Mouse (Mus musculus) lung, adult 2 months (tissue): ENCODE data around the gene Otub1. TPM values are rescaled to one million over a fixed set of nuclear protein-coding genes. Genes with fewer than 3 reads are reported as not detected.

Experiments
- DNase-seq: peaks from one replicate; pipeline ENCODE4 v3.0.0; 2022
- H3K4me1 ChIP-seq: fragments of 200-500 bp; 2 replicates; pipeline ENCODE4 v1.6.1; 2011; ENCODE audit warnings: low read length; ENCODE audit not compliant: control insufficient read depth, insufficient read depth
- H3K4me3 ChIP-seq: fragments of 200-500 bp; replicated peaks from 2 replicates; pipeline ENCODE3; 2011; ENCODE audit warnings: low read depth, mild to moderate bottlenecking, control low read depth, low read length; ENCODE audit errors: extremely low read depth
- CTCF ChIP-seq: fragments of 200-500 bp; IDR thresholded peaks from 2 replicates; pipeline ENCODE4 v1.5.1; 2011; ENCODE audit warnings: mild to moderate bottlenecking, low read length, control low read depth; ENCODE audit not compliant: insufficient read depth
- POLR2A ChIP-seq: fragments of 200-500 bp; IDR thresholded peaks from 2 replicates; pipeline ENCODE4 v1.6.1; 2011; ENCODE audit warnings: low read depth, mild to moderate bottlenecking, control low read depth, low read length, borderline replicate concordance; ENCODE audit errors: extremely low read depth
- WGBS: fragments of 180-500 bp; shearing (Covaris S2); methylation state at CpG from one replicate; pipeline ENCODE4 v1.1.7; 2018; 5-methylcytosine and 5-hydroxymethylcytosine counted together
- polyA plus RNA-seq: library from polyadenylated mRNA; depleted of rRNA; stranded (reverse); fragments of >200 nt; gene quantifications from 2 replicates; pipeline ENCODE4 v1.2.3, GENCODE M21; 2012

Otub1 gene
- polyA plus RNA-seq, 1 experiment = 82.0 TPM

GRCm38 (mm10) chr19:7170916-7171315, 35.2 kb downstream of the Otub1 start:
- TF ChIP-seq POLR2A = no peak
- TF ChIP-seq CTCF = no peak
- no peak for DNase-seq
- Histone ChIP-seq H3K4me1 (no peaks in the 10 kb centered on the region), H3K4me3 (no peak overlapping the region)
- 80% methylated on average over 6 of the region's 6 CpGs for WGBS

- WGBS = 54% methylated on average over 2 of the region's 2 CpGs
- no peaks in the 10 kb centered on the region for H3K4me1 ChIP-seq
- DNase-seq = no peak
- H3K4me3 ChIP-seq = no peak overlapping the region
- TF ChIP-seq POLR2A = no peak
- TF ChIP-seq CTCF = no peak
These were observed 37.7 kb downstream of the Otub1 start for GRCm38 (mm10) chr19:7168423-7168822.

GRCm38 (mm10) chr19:7166767-7167166, 39.3 kb downstream of the Otub1 start:
- TF ChIP-seq POLR2A (no peak), CTCF (no peak)
- DNase-seq = no peak
- Histone ChIP-seq H3K4me1 (no peaks in the 10 kb centered on the region), H3K4me3 (no peak overlapping the region)
- WGBS = 22% methylated on average over 6 of the region's 6 CpGs

GRCm38 (mm10) chr19:7166200-7166711, 39.9 kb downstream of the Otub1 start:
- DNase-seq = no peak
- no peak overlapping the region for H3K4me3 ChIP-seq
- TF ChIP-seq POLR2A = no peak
- TF ChIP-seq CTCF = no peak
- no peaks in the 10 kb centered on the region for H3K4me1 ChIP-seq
- WGBS = 6% methylated on average over 15 of the region's 15 CpGs

- TF ChIP-seq CTCF = no peak
- no peak for TF ChIP-seq POLR2A
- no peaks in the 10 kb centered on the region for H3K4me1 ChIP-seq
- DNase-seq = no peak
- no peak overlapping the region for H3K4me3 ChIP-seq
- WGBS = under 1% methylated on average over 70 of the region's 105 CpGs
These were observed 40.5 kb downstream of the Otub1 start for GRCm38 (mm10) chr19:7165509-7166199.

GRCm38 (mm10) chr19:7164820-7165323, 41.2 kb downstream of the Otub1 start:
- H3K4me3 ChIP-seq = no peak overlapping the region
- 3% methylated on average over 35 of the region's 35 CpGs for WGBS
- TF ChIP-seq CTCF = no peak
- TF ChIP-seq POLR2A = no peak
- no peaks in the 10 kb centered on the region for H3K4me1 ChIP-seq
- no peak for DNase-seq

- TF ChIP-seq CTCF (no peak), POLR2A (no peak)
- DNase-seq = no peak
- no peaks in the 10 kb centered on the region for H3K4me1 ChIP-seq
- 16% methylated on average over 6 of the region's 6 CpGs for WGBS
- no peak overlapping the region for H3K4me3 ChIP-seq
These were observed 41.9 kb downstream of the Otub1 start for GRCm38 (mm10) chr19:7164238-7164637.

- no peak for DNase-seq
- H3K4me1 ChIP-seq = no peaks in the 10 kb centered on the region
- 83% methylated on average over 3 of the region's 3 CpGs for WGBS
- TF ChIP-seq CTCF (no peak), POLR2A (no peak)
- no peak overlapping the region for H3K4me3 ChIP-seq
These were observed 45.1 kb downstream of the Otub1 start for GRCm38 (mm10) chr19:7161064-7161463.

- H3K4me3 ChIP-seq = no peak overlapping the region
- DNase-seq = no peak
- TF ChIP-seq CTCF (peak; percentile 47), POLR2A (no peak)
- no peaks in the 10 kb centered on the region for H3K4me1 ChIP-seq
- 19% methylated on average over 14 of the region's 14 CpGs for WGBS
These were observed 45.8 kb downstream of the Otub1 start for GRCm38 (mm10) chr19:7160151-7160906.
